Mouse (Mus musculus) right cerebral cortex, postnatal 14 days (tissue): ENCODE results near the gene Dagla.
A peak's percentile ranks its signal among the peaks of the same experiment; 100 is the strongest.

Source experiments
- DNase-seq: peaks from one replicate; pipeline ENCODE4 v3.0.0; 2022

Dagla gene

DNA sequence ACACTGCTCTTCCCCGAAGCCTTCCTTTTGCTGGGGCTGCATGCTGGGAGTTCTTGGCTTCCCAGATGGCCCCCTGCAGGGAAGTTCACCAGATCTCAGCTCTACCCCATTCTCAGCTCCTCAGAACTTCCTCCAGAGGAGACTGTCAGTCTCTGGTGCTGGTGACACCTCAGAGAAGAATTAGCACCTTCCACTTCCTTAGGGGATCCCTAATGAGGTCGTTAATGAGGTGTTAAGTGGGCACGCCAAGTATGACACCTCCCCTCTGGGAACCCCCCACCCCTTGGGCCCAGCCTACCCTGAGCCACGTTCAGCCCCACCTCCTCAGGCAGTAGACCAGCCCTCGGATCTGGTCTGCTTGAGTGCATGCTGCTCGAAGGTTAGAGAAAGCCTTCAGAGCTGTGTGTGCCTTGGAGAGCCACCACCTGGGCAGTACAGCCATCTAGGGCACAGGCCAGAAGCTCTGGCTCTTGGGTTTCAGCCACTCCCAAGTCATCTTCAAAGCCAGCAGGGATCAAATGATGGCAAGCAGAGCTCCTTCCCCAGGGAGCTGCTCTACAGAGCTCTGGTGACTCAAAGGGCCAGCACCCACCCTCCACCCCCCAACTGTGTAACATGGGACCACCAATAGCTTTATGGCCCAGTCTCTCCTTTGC is 25.9 kb downstream of the Dagla start:
- no peak for DNase-seq

- DNase-seq: no peak
Measured at GRCm38 (mm10) chr19:10277759-10278158, 26.9 kb downstream of the Dagla start.

DNA sequence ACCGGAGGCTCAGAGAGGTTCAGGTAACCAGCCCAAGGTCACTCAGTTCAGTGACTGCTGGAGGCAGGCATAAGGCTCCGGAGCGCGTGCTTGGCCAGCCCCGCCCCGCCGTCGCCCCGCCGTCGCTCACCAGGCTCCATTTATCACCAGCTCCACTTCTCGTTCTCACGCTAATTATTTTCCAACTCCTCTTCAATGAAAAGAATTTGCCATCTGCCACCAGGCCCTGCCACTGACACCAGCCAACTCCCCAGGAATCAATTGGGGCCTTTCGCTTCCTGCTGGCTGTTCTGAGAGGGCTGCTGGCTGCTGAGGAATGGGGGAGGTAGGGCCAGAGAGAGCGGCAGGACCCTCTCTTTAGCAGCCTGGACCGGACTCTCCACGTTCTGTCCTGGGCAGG is 27.3 kb downstream of the Dagla start:
- DNase-seq: no peak

DNA sequence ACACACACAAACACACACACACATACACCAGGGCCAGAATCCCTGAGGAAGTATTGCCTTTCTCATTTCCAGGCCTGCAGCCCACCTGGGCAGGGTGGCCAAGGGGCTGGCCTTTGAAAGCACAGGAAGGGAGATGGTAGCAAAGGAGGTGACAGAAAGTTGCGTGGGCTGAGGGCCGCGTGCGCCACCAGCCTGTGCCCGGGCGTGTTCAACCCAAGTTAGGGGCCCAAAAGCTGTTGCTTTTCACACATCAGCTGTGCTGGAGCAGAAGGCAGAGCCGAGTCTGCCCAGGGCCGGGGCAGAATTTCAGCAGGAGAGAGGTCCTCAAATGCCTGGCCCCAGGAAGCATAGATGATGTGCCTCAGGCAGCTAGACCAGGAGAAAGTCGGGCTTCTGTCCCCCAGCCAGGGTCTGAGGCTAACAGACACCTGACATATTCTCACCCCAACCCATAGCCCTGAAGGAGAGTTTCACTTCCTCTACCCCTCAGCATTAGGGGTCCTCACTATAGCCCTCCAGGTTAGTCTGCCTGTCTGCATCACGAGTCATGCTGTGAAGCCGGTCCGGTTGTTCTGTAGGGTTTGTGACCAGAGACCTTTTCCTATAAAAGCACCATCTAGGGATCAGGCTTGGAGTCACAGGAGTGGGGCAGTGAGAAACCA is 28.1 kb downstream of the Dagla start:
- no peak for DNase-seq

- no peak for DNase-seq
Measured at GRCm38 (mm10) chr19:10274056-10274455, 30.6 kb downstream of the Dagla start.

DNA sequence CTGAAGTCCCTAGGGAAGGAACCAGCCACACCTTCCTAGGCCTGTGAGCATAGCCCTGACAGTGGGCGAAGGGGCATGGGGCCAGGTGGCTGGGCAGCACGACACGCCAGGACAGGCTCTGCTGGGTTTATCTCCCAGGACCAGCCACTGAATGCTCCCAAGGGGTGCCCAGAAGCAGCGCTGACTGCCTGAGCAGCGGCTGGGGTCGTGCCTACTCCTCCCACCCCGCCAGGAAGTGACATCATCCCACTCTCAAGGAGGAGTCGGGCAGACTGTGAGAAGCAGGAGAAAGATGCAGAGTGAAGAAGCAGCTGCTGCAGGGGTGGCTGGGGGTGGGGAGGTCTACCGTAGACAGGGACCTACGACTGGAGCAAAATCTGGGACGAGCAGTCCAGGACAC is 31.9 kb downstream of the Dagla start:
- DNase-seq: peak; percentile 70

DNA sequence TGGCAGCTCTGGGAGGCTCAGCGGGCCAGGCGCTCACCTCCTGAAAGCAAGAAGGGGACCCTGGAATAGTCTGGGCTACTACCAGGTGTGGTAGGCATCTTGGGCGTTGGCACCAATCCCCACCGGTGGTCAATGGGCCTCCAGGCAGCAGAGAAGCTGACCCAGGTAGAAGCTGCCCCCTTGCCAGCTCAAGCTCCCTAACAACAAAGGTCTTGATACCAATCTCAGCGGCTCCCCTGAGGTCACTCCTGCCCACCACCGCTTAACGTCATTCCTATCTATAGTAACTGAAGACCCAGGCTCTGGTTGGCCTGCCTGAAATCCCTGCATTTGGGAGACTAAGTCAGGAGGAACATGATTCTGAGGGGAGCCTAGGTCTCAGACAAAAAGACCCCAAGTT is 33.1 kb downstream of the Dagla start:
- no peak for DNase-seq

DNA sequence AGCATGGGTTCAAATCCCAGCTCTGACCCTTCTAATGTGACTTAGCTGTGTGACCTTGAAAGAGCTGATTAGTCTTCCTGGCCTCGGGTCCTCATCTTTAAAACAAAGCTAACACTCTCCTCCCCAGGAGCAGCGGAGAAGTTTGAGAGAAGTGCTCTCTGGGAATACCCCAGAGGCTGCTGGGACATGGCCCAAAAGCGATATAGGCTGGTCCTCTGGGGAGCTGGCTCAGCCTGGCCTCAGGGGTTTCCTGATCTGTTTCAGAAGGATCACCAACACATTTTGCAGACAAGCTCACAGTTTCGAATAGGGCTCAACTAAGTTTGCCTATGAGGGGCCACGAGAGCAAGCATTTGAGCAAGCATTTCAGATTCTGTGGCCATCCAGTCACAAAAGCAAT is 34.3 kb downstream of the Dagla start:
- DNase-seq: no peak

- no peak for DNase-seq
Measured at GRCm38 (mm10) chr19:10268851-10269250, 35.8 kb downstream of the Dagla start.

DNA sequence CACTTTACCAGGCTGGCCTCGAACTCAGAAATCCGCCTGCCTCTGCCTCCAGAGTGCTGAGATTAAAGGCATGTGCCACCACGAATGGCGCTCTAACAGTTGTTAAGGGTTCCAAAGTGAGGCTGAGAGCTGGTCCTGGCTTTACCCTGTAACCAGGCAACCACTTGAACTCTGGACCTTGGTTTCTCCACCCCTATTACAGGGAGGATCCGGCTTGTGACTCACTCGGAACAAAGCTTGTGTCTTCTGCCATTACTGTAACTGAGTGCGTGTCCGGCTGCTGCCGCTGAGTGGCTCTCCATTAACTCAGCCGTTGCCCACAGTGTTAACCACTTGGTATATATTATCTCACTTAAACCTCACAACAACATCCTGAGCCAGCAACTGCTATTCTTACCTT is 36.7 kb downstream of the Dagla start:
- DNase-seq: no peak

DNA sequence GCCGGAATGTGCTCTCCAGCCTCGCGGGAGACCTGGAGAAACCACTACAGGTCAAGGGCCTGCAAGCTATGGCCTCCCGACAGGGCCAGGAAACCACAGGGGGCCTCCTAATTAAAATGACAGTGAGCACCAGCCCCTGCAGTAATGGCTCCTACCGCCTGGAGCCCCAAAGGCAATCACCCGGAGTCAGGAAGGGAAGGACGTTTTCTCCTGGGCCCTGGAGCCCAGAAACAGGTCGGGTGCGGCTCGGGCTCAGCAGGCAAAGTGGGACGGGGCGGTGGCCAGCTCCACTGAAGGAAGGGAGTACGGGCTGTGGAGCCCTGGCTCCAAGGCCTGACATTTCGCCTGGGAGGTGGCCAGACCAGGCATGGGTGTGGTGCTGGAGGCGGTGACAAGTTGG is 37.6 kb downstream of the Dagla start:
- no peak for DNase-seq

- DNase-seq: peak; percentile 74
Measured at GRCm38 (mm10) chr19:10266196-10266850, 38.4 kb downstream of the Dagla start.

- no peak for DNase-seq
Measured at GRCm38 (mm10) chr19:10261369-10261768, 43.3 kb downstream of the Dagla start.

- DNase-seq: peak; percentile 89
Measured at GRCm38 (mm10) chr19:10258279-10259011, 46.2 kb downstream of the Dagla start.

DNA sequence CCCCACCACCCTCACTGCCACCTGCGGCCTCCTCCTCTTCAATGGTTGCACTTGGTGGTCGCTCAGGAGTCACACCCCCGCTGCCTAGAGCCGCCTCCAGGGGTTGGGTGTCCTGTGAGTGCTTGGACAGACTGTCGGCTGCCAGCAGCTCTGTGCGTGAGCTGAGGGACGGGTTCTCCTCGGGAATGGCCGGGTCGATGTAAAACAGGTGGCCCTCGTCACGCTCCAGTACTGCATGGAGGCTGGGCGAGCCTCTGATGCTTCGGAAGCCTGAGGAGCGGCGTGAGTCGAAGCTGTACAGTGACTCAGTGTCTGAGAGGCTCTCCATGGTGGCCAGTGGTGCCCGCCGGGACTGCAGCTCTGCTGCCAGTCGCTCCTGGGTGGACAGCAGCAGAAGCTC is 56.5 kb downstream of the Dagla start:
- no peak for DNase-seq

DNA sequence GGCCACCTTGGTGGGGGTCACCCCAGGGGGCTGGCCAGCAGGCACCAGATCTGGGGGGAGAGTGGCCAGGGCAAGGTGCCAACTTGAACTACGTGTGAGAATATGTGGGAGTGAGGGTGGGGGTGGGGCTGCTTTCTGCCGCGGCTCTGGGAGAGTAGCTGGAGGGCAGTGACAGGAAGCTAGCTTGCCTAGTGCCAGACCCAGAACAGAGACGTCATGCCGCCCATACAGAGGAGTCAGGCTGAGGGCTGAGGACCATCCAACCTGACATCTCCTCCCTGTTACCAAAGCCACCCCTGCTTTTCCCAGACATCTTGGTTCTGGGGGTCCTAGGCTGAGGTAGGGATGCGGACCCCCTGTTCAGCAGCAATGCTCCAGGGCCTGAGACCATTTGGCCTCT is 57.5 kb downstream of the Dagla start:
- no peak for DNase-seq

- peak; percentile 77 for DNase-seq
Measured at GRCm38 (mm10) chr19:10244183-10244582, 60.5 kb downstream of the Dagla start.

- DNase-seq: no peak
Measured at GRCm38 (mm10) chr19:10242916-10243315, 61.8 kb downstream of the Dagla start.

DNA sequence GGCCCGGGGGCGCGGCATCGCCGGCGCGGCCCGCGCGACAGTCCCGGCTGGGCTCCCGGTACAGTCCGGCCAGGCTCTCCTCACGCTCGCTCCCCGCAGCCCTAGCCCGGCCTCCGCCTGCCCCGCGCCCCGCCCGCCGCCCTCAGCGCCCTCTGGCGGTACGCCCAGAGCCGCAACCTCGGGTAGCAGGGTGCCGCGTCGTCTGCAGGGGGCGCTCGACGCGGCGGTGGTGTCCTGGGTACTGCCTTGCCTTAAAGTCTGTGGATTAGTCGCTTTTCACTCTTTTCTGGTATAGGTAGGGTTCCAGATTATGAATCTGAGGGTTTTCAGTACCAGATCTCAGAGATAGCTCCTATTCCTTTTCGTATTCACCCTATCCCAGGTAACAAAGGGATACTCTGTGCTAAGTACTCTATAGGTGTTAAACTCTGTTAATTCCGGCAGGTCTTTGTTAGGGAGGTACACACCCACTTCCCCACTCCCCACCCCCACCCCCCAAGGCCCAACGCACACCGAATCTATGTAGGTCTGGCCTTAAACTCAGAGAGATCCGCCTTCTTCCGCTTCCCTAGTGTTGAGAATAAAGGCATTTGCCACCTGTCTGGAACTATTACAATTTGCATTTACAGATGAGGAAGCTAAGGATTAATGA is 63.9 kb downstream of the Dagla start, which contains the start of gene Myrf:
Gene Myrf (minus strand): TSS at position 95 of the 652 bp plus-strand sequence.
- DNase-seq: peak; percentile 69

- DNase-seq: no peak
Measured at GRCm38 (mm10) chr19:10239975-10240653, 64.6 kb downstream of the Dagla start.

GRCm38 (mm10) chr19:10239419-10239818 is 65.3 kb downstream of the Dagla start:
- DNase-seq: no peak

DNA sequence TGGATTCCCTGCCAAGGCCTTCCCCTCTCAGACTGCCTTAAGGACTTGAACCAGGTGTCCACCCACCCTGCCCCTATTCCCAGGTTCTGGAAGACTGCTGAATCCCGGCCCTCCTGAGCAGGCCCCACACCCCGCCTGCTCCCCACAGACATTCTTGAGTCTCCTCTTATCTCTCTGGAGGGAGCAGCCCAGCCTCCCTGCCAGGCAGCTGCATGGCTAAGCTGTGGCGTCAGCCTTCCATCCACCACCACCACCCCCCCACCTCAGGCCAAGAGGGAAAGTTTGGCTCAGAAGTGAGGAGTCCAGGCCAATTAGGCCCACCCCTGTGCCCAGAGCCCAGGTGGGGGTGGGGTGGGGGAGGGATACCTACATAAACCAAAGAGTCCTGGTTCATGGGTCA is 66.2 kb downstream of the Dagla start:
- no peak for DNase-seq
